ENCODE assay signal across 11 mouse cellular contexts in the genomic region with DNA sequence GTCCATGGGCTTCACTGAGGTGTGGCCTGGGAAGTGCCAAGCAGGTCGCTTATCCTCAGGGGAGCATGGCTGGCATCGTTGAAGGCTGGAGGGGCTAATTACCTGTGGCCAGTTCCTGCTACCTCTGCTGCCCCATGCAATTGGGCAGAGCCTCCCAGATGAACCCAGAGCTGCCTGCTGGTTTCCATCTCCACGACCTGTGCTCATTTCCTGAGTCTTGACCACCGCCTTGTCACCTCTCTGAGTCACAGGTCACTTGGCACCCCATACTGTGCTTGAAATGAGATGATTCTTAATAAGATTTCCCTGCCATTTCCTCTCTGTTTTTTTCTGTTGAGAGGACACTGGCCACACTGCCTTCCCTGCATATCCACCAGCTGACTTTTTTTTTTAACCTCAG. TPM values are rescaled to one million over a fixed set of nuclear protein-coding genes. Genes with fewer than 3 reads are reported as not detected.
DNase-seq lines count a peak whose midpoint lies in the region; ATAC-seq and TF ChIP-seq lines count a peak whose summit lies in the region.
"Had no signal": no experiment of that assay in that cellular context is flagged by ENCODE, and none has a peak within 500 bp of the region (broad histone marks: within the 10 kb centered on the region; RNA-seq: fewer than 3 reads in every experiment).

No protein-coding gene starts in this region.

- 0 out of 2 replicates have a peak overlapping the region, but pooled peaks have one; percentile 66 for H3K27ac ChIP-seq in kidney, embryonic 15.5 days
- no peak overlapping the region for H3K27ac ChIP-seq in layer of hippocampus, adult 2 months

- H3K27me3 ChIP-seq in kidney, embryonic 15.5 days = no peaks in the 10 kb centered on the region

- ATAC-seq in kidney, embryonic 15.5 days (replicated peaks; ENCODE audit: low FRiP score) = no peak
- ATAC-seq: CD4-positive, CD25-positive, alpha-beta regulatory T cell, adult 4 months had no signal

- DNase-seq in adrenal gland, postnatal 25 days = peak; percentile 27
- no peak for DNase-seq in adrenal gland, postnatal 10 days
- peak; percentile 48 for DNase-seq in urinary bladder, postnatal 14 days (ENCODE audit: low spot score)
- DNase-seq in urinary bladder, postnatal 10 days (ENCODE audit: low spot score) = no peak
- no peak for DNase-seq in layer of hippocampus, adult 2 months (ENCODE audit: low spot score in 2 of 2)
- no peak for DNase-seq in neural tube, embryonic 10.5 days (ENCODE audit: extremely low spot score, low spot score)
- no peak for DNase-seq in thymus, postnatal 25 days
- DNase-seq: cerebellum, adult 9-10 months; gastrocnemius, postnatal 36 days had no signal

- H3K4me1 ChIP-seq in kidney, embryonic 15.5 days = peaks cover 92% of the 10 kb centered on the region

- TF ChIP-seq CTCF in layer of hippocampus, adult 2 months (conservative IDR thresholded peaks at IDR 0.05) = no peak

- no peak overlapping the region for H3K9ac ChIP-seq in kidney, embryonic 15.5 days

- no peaks in the 10 kb centered on the region for H3K36me3 ChIP-seq in kidney, embryonic 15.5 days

- WGBS in kidney, embryonic 15.5 days = 48% methylated on average over 4 of the region's 4 CpGs

- H3K4me3 ChIP-seq in kidney, embryonic 15.5 days (replicated peaks) = no peak overlapping the region
- H3K4me3 ChIP-seq in layer of hippocampus, adult 2 months = no peak overlapping the region

- no peaks in the 10 kb centered on the region for H3K9me3 ChIP-seq in kidney, embryonic 15.5 days (replicated peaks)

- no peak overlapping the region for H3K4me2 ChIP-seq in kidney, embryonic 15.5 days

RNA-seq across cellular contexts. Expression of a gene that starts 22.4 kb away (rescaled TPM):
- total RNA-seq in adrenal gland, postnatal 25 days (2021) = 10.1 and 17.4 TPM in 2 replicates
- total RNA-seq in adrenal gland, postnatal 10 days (2021) = 10 to 100 TPM; 13.9 to 22.1 TPM
- polyA plus RNA-seq in kidney, embryonic 15.5 days (2015; fragmentation: Nextera tagmentation; extraction: Ambion mirVana) = 14.1 and 17.4 TPM in 2 replicates
- 10 to 100 TPM; 24.8 to 28.7 TPM for total RNA-seq in layer of hippocampus, adult 2 months (2021)

RNA-seq across cellular contexts. Expression of a gene that starts 46.3 kb away (rescaled TPM):
- total RNA-seq in adrenal gland, postnatal 25 days (2021) = 6.9 and 8.7 TPM in 2 replicates
- total RNA-seq in adrenal gland, postnatal 10 days (2021) = 1 to 10 TPM; 4.4 to 6.5 TPM
- 3.7 and 3.9 TPM in 2 replicates for polyA plus RNA-seq in kidney, embryonic 15.5 days (2015; fragmentation: Nextera tagmentation; extraction: Ambion mirVana)
- total RNA-seq in layer of hippocampus, adult 2 months (2021) = 1 to 10 TPM; 5.5 to 5.8 TPM

Comparison
In these comparisons a context has a peak if more than half of its experiments do, and no peak if none do; other contexts are left out.
1. DNase-seq: peak in adrenal gland, postnatal 25 days (single experiment) and urinary bladder, postnatal 14 days (single experiment); none in adrenal gland, postnatal 10 days (single experiment), urinary bladder, postnatal 10 days (single experiment), layer of hippocampus, adult 2 months (0 of 2), neural tube, embryonic 10.5 days (single experiment) and thymus, postnatal 25 days (single experiment).